Mouse (Mus musculus): ENCODE measurements around the gene B3gnt3.
"Not testable (repeated sequence)": the region's sequence is repeated elsewhere in the genome, so short reads cannot be mapped to it uniquely, and the experiment has no call there.

B3gnt3 gene

GRCm38 (mm10) chr8:71701414-71702086 lies at the start of gene B3gnt3:
B3gnt3 (minus strand) TSS chr8:71701789.
- no peak for DNase-seq (ENCODE audit: low spot score in 2 of 2)

GRCm38 (mm10) chr8:71749321-71750075 lies 47.9 kb upstream of the B3gnt3 start:
- DNase-seq (ENCODE audit: low spot score in 2 of 2) = peak in 1 of 2 experiments; percentile 11

GRCm38 (mm10) chr8:71747082-71747481 lies 45.5 kb upstream of the B3gnt3 start:
- DNase-seq (ENCODE audit: low spot score in 2 of 2) = peak in 1 of 2 experiments; percentile 8

DNA sequence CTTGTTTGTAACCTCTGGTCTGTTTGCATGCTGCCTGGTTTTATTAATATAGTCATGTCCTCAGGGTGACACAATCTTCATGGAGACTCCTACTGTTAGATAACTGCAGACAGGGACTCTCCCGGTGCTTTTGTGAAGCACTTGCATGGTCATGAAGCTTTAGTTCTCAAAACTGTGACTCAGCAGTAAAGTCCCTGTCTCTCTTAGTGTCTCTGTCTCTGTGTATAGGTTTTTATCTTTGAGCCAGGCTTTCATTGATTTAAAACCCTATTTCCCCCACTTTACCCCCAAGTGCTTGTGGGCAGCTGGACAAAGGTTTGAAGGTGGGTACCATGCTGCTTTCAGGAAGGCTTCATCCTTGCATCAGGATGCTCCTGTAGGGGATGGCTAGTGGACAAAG lies 43.7 kb upstream of the B3gnt3 start:
- DNase-seq (ENCODE audit: low spot score in 2 of 2) = no peak

- DNase-seq (ENCODE audit: low spot score in 2 of 2) = no peak
Observed at GRCm38 (mm10) chr8:71742783-71743182, 41.2 kb upstream of the B3gnt3 start.

DNA sequence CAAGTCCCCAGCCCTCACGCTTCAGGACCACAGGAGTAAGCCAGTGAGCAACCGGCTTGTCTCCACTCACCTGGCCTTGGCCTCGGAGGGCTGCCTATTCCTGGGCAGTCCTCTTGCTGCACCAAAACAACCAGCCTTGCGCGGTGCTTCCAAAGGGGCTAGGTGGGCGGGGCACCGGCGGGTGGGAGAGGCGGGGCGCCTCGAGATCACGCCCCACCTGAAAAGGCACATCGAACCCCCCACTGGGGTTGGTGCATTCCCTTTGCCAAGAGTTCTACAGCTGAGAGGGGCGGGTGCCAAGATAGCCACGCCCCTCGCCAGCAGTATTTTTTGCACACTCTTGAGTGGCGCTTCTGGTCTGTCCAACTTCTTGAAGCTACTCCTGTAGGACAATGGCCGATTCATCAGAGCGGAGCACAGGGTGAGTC lies 40.1 kb upstream of the B3gnt3 start:
- no peak for DNase-seq (ENCODE audit: low spot score in 2 of 2)

GRCm38 (mm10) chr8:71741226-71741625 lies 39.6 kb upstream of the B3gnt3 start:
- no peak for DNase-seq (ENCODE audit: low spot score in 2 of 2)

DNA sequence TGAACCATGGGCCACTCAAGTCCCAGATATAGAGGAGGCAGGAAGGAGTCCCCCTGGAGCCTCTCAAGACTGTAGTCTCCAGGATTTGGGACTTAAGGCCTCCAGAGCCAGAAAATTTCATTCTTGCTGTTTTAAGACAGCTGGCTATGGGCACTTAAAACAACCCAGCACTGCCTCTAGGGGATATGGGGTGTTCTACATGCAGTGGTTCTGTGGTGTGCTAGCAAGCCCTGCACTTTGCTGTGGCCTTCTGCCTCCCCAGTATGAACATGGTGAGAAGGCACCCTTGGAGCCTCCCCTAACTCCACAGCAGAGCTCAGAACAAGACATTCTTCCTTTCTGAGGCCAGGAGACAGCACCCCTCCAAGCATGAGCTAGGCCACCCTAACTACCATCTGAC lies 36.7 kb upstream of the B3gnt3 start:
- not testable (repeated sequence) for DNase-seq (ENCODE audit: low spot score in 2 of 2)

GRCm38 (mm10) chr8:71731652-71732230 lies 30.2 kb upstream of the B3gnt3 start:
- peak; percentile 73 to 76 for DNase-seq (ENCODE audit: low spot score in 2 of 2)

GRCm38 (mm10) chr8:71728826-71729620 lies 27.4 kb upstream of the B3gnt3 start:
- DNase-seq (ENCODE audit: low spot score in 2 of 2) = peak; percentile 70 to 71

DNA sequence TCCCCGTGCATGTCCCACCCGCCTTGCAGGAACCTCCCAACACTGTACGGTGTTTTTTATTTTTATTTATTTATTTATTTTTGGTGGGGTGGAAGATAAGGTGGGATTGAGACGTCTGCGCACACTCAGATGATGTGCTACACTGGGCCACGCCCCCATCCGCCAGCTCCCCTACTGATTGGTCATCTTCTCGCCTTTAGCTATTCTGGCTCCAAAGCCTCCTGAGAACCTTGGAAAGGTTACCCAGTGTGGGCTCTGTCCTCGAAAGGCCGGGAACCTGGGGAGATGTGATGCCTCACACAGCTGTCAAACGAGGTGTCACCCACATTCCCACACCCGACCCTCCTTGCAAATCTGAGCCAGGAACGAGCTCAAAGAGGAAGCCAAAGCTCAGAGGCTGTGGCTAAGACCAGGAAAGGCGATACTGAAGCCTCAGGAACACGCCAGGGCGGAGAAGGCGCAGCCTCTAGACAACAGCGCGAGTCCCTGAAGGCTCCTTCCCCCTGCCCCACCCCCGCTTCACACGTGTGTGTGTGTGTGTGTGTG lies 26.7 kb upstream of the B3gnt3 start:
- DNase-seq (ENCODE audit: low spot score in 2 of 2) = peak; percentile 81 to 88

- DNase-seq (ENCODE audit: low spot score in 2 of 2) = peak; percentile 92 to 94
Observed at GRCm38 (mm10) chr8:71725122-71725924, 23.7 kb upstream of the B3gnt3 start, which contains the start of gene Fcho1. Fcho1 (minus strand) TSS chr8:71725716.

- DNase-seq (ENCODE audit: low spot score in 2 of 2) = peak; percentile 47 to 52
Observed at GRCm38 (mm10) chr8:71724389-71724788, 22.8 kb upstream of the B3gnt3 start.

GRCm38 (mm10) chr8:71723047-71723551 lies 21.5 kb upstream of the B3gnt3 start:
- peak in 1 of 2 experiments; percentile 40 for DNase-seq (ENCODE audit: low spot score in 2 of 2)

DNA sequence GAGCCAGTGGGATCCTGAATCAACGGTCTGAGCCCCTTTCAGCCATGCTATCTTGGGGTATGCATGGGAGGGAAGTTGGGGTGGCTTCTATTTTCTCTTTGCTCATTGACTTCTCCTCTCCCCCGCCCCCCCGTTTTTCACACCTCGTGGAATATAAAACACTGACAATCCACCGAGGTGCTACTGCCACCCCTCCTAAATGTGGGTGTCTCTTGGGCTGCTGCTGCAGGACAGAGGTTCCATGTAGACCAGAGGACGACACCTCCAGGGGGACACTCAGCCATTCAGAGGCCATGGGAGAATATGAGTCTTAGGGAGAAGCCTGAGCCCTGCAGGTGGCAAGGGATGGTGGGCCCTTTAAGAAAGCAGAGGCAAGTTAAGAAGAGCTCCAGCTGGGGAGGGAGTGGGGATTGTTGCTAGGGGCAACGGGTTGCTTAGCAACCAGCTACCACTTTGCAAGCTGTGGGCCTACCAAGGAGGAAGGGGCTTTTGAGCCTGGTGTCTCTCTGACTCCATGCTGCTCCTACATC lies 18.4 kb upstream of the B3gnt3 start:
- DNase-seq (ENCODE audit: low spot score in 2 of 2) = peak; percentile 93 to 96

DNA sequence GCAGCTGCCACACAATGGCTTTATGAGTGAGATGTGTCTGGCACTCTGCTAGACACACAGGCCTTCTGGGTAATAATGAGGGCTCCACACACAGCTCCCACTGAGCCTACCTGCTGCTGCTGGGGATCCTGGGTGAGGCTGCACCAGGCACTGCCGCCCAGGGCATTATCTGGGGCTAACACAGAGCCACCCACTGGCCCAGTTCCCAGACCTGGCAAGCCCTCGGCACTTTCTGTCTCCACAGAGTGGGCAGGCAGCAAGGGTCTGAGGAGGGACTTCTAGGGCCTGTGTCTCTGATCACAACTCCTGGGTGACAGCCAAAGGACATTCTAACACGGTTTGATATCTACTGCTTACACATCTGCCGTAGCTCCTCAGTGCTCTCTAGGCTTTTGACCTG lies 17.6 kb upstream of the B3gnt3 start:
- peak; percentile 84 to 86 for DNase-seq (ENCODE audit: low spot score in 2 of 2)

GRCm38 (mm10) chr8:71718252-71718651 lies 16.7 kb upstream of the B3gnt3 start:
- peak in 1 of 2 experiments; percentile 47 for DNase-seq (ENCODE audit: low spot score in 2 of 2)

GRCm38 (mm10) chr8:71717096-71717495 lies 15.5 kb upstream of the B3gnt3 start:
- DNase-seq (ENCODE audit: low spot score in 2 of 2) = peak; percentile 43 to 53

DNA sequence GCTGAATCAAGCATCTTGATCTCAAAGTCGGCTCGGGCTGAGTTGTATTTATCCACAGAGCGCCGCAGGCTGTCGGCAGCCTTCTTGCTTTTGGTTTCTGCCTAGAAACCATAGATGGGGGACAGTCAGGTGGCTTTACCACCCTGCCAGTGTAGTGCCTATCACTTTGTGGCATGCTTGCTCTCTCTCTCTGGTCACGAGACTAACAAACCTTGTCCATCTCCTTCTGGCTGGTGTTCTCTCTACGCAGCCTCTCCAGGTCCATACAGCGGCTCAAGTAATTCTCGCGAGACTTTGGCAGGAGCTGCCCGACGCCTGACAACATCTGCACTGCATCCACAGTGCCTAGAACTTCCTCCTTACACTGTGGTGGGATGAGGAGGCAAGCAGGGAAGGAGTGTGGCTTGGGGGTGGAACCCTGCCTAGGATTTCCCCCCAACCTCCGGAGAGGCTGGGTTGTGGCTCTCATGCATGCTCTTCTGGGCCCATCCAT lies 15.0 kb upstream of the B3gnt3 start:
- no peak for DNase-seq (ENCODE audit: low spot score in 2 of 2)

- no peak for DNase-seq (ENCODE audit: low spot score in 2 of 2)
Observed at GRCm38 (mm10) chr8:71715531-71715930, 13.9 kb upstream of the B3gnt3 start.

Data from right cerebral cortex, postnatal 10 days (tissue).